Mouse (Mus musculus) retina, postnatal 1 day (tissue): ENCODE measurements around the gene Cdk15.
A peak's percentile ranks its signal among the peaks of the same experiment; 100 is the strongest.

Experiments used
- DNase-seq: peaks from one replicate; pipeline ENCODE4 v3.0.0-alpha.2; 2012

The Cdk15 gene

GRCm38 (mm10) chr1:59380926-59381325 is 124.2 kb downstream of the Cdk15 start:
- no peak for DNase-seq

- no peak for DNase-seq
Observed at GRCm38 (mm10) chr1:59381483-59381882, 124.8 kb downstream of the Cdk15 start.

GRCm38 (mm10) chr1:59382516-59382915 is 125.8 kb downstream of the Cdk15 start:
- DNase-seq, result no peak

- no peak for DNase-seq
Observed at GRCm38 (mm10) chr1:59383049-59383610, 126.4 kb downstream of the Cdk15 start.

GRCm38 (mm10) chr1:59384400-59384799 is 127.7 kb downstream of the Cdk15 start:
- no peak for DNase-seq

- no peak for DNase-seq
Observed at GRCm38 (mm10) chr1:59385641-59386040, 128.9 kb downstream of the Cdk15 start.

- DNase-seq, result no peak
Observed at GRCm38 (mm10) chr1:59387542-59388314, 131.0 kb downstream of the Cdk15 start.

- DNase-seq, result no peak
Observed at GRCm38 (mm10) chr1:59389181-59389580, 132.5 kb downstream of the Cdk15 start.

- DNase-seq, result peak; percentile 21
Observed at GRCm38 (mm10) chr1:59391736-59392135, 135.0 kb downstream of the Cdk15 start.

GRCm38 (mm10) chr1:59394072-59394471 is 137.4 kb downstream of the Cdk15 start:
- DNase-seq, result peak; percentile 46

GRCm38 (mm10) chr1:59394616-59395015 is 137.9 kb downstream of the Cdk15 start:
- peak; percentile 92 for DNase-seq

GRCm38 (mm10) chr1:59395992-59396391 is 139.3 kb downstream of the Cdk15 start:
- no peak for DNase-seq

GRCm38 (mm10) chr1:59399554-59400325 is 143.0 kb downstream of the Cdk15 start:
- peak; percentile 18 for DNase-seq

GRCm38 (mm10) chr1:59401253-59401652 is 144.5 kb downstream of the Cdk15 start:
- no peak for DNase-seq
